Mouse (Mus musculus) CH12.LX (cell line): ENCODE measurements at regions not wholly inside any gene's neighbourhood (a gene's known extent, or its start where the extent isn't known, plus 50 kb on each side); places are given as distances from the start of the nearest gene placed in this dataset.

ENCODE experiments used
- DNase-seq: peaks from one replicate; pipeline ENCODE4 v3.0.0-alpha.2; 2013; ENCODE audit errors: extremely low read depth
- H3K27ac ChIP-seq: 2 replicates; pipeline ENCODE4 v1.5.1; 2012; ENCODE audit warnings: low read depth, mild to moderate bottlenecking, control low read depth, moderate library complexity; ENCODE audit not compliant: insufficient read depth
- H3K27me3 ChIP-seq: replicated peaks from 2 replicates; pipeline ENCODE3; 2012; ENCODE audit warnings: inconsistent platforms
- H3K36me3 ChIP-seq, 2 experiments: replicated peaks in 1 of 2; 2 replicates each; pipeline versions ENCODE3 to v1.6.1; 2012; ENCODE audit warnings: inconsistent platforms in 1 of 2, low read length in 1 of 2, mild to moderate bottlenecking in 1 of 2, mixed read lengths in 1 of 2, moderate library complexity in 1 of 2; ENCODE audit not compliant: control insufficient read depth in 1 of 2, insufficient read depth in 1 of 2
- H3K4me1 ChIP-seq, 2 experiments: 2 replicates each; pipeline ENCODE4 v1.6.1; 2012; ENCODE audit warnings: inconsistent platforms in 1 of 2, moderate library complexity in 1 of 2; ENCODE audit not compliant: insufficient read depth in 2 of 2, control insufficient read depth in 1 of 2
- H3K4me2 ChIP-seq: 2 replicates; pipeline ENCODE4 v1.6.1; 2012; ENCODE audit warnings: low read depth, mild to moderate bottlenecking, control low read depth; ENCODE audit not compliant: poor library complexity, insufficient read depth, severe bottlenecking
- H3K4me3 ChIP-seq, 3 experiments: fragments of 150-350 bp in 1 of 3; sonication (generic) in 1 of 3; replicated peaks in 1 of 3; 2 replicates each; pipeline versions ENCODE3 to v1.5.1; 2011 to 2012; ENCODE audit warnings: low read depth in 2 of 3, low read length in 2 of 3, mild to moderate bottlenecking in 2 of 3, moderate library complexity in 2 of 3, control low read depth in 1 of 3, improper control_type of control experiment in 1 of 3, inconsistent platforms in 1 of 3, mixed read lengths in 1 of 3; ENCODE audit not compliant: poor library complexity in 1 of 3
- H3K79me2 ChIP-seq: replicated peaks from 2 replicates; pipeline ENCODE4 v1.6.1; 2012; ENCODE audit warnings: mild to moderate bottlenecking, moderate library complexity; ENCODE audit not compliant: control insufficient read depth, poor library complexity, insufficient read depth, severe bottlenecking; ENCODE audit errors: extremely low read depth
- H3K9ac ChIP-seq: 2 replicates; pipeline ENCODE4 v1.6.1; 2012; ENCODE audit warnings: low read depth, mild to moderate bottlenecking, control low read depth, moderate library complexity; ENCODE audit not compliant: insufficient read depth
- H3K9me3 ChIP-seq: replicated peaks from 2 replicates; pipeline ENCODE3; 2012; ENCODE audit warnings: low read length, inconsistent platforms, mixed read lengths
- BHLHE40 ChIP-seq: IDR thresholded peaks from 2 replicates; pipeline ENCODE4 v1.6.1; 2011; ENCODE audit warnings: mild to moderate bottlenecking, low read depth, low read length, improper control_type of control experiment
- CHD1 ChIP-seq: IDR thresholded peaks from 2 replicates; pipeline ENCODE4 v1.6.1; 2012; ENCODE audit warnings: low read depth, low read length, improper control_type of control experiment, inconsistent platforms
- CTCF ChIP-seq, 2 experiments: IDR thresholded peaks in 1 of 2; conservative IDR thresholded peaks in 1 of 2; 2 replicates each; pipeline ENCODE4 v1.5.1; 2011 to 2012; ENCODE audit warnings: low read depth in 2 of 2, low read length in 2 of 2, improper control_type of control experiment in 1 of 2, inconsistent platforms in 1 of 2, mild to moderate bottlenecking in 1 of 2, moderate library complexity in 1 of 2
- E2F4 ChIP-seq: IDR thresholded peaks from 2 replicates; pipeline ENCODE4 v1.6.1; 2011; ENCODE audit warnings: low read depth, low read length, improper control_type of control experiment; ENCODE audit not compliant: insufficient replicate concordance
- EP300 ChIP-seq: IDR thresholded peaks from 2 replicates; pipeline ENCODE4 v1.6.1; 2011; ENCODE audit warnings: low read length, improper control_type of control experiment
- GABPA ChIP-seq: IDR thresholded peaks from 2 replicates; pipeline ENCODE4 v1.6.1; 2012; ENCODE audit warnings: low read depth, low read length, improper control_type of control experiment, inconsistent platforms; ENCODE audit not compliant: insufficient replicate concordance
- IRF4 ChIP-seq: IDR thresholded peaks from 2 replicates; pipeline ENCODE4 v1.6.1; 2014; ENCODE audit warnings: low read depth, mild to moderate bottlenecking, inconsistent platforms, low read length, improper control_type of control experiment
- JUN ChIP-seq: IDR thresholded peaks from 2 replicates; pipeline ENCODE4 v1.6.1; 2011; ENCODE audit warnings: low read depth, mild to moderate bottlenecking, low read length, improper control_type of control experiment, moderate library complexity; ENCODE audit not compliant: insufficient read depth
- MEF2A ChIP-seq: IDR thresholded peaks from 2 replicates; pipeline ENCODE4 v1.6.1; 2014; ENCODE audit warnings: low read depth, mild to moderate bottlenecking, inconsistent platforms, low read length, improper control_type of control experiment, borderline replicate concordance
- MXI1 ChIP-seq: IDR thresholded peaks from 2 replicates; pipeline ENCODE4 v1.6.1; 2011; ENCODE audit warnings: mild to moderate bottlenecking, low read depth, low read length, improper control_type of control experiment
- NRF1 ChIP-seq: IDR thresholded peaks from 2 replicates; pipeline ENCODE4 v1.6.1; 2014; ENCODE audit warnings: low read depth, mild to moderate bottlenecking, inconsistent platforms, low read length, improper control_type of control experiment, moderate library complexity
- PAX5 ChIP-seq: IDR thresholded peaks from 2 replicates; pipeline ENCODE4 v1.6.1; 2012; ENCODE audit warnings: low read length, inconsistent platforms, mixed read lengths
- POLR2A ChIP-seq: IDR thresholded peaks from 2 replicates; pipeline ENCODE4 v1.6.1; 2011; ENCODE audit warnings: low read depth, mild to moderate bottlenecking, improper control_type of control experiment, low read length
- POLR2AphosphoS2 ChIP-seq: IDR thresholded peaks from 2 replicates; pipeline ENCODE4 v1.6.1; 2011; ENCODE audit warnings: low read depth, low read length, improper control_type of control experiment
- TBP ChIP-seq: conservative IDR thresholded peaks from 2 replicates; pipeline ENCODE4 v1.6.1; 2011; ENCODE audit warnings: low read depth, low read length, improper control_type of control experiment
- UBTF ChIP-seq: IDR thresholded peaks from 2 replicates; pipeline ENCODE4 v1.6.1; 2012; ENCODE audit warnings: low read depth, mild to moderate bottlenecking, inconsistent platforms, low read length, improper control_type of control experiment, moderate library complexity
- ZKSCAN1 ChIP-seq: IDR thresholded peaks from 2 replicates; pipeline ENCODE4 v1.6.1; 2012; ENCODE audit warnings: low read depth, inconsistent platforms, low read length, improper control_type of control experiment, borderline replicate concordance
- ZNF384 ChIP-seq: IDR thresholded peaks from 2 replicates; pipeline ENCODE4 v1.6.1; 2012; ENCODE audit warnings: low read depth, low read length, improper control_type of control experiment, inconsistent platforms
- dilution Hi-C: fragments of 300-500 bp; cut with MboI; formaldehyde crosslinking; loops from 2 replicates; pipeline ENCODE4 v1.14.3; 2020; ENCODE audit warnings: low sequenced_read_pairs; ENCODE audit not compliant: extremely low pct_unique_long_range_greater_than_20kb, extremely low pct_ligation_motif_present
- in situ Hi-C: fragments of 300-500 bp; cut with MboI; formaldehyde crosslinking; loops from 3 replicates; pipeline ENCODE4 v1.14.3; 2019; ENCODE audit warnings: low sequenced_read_pairs, low pct_ligation_motif_present, low pct_unique_long_range_greater_than_20kb, mixed read lengths

DNA sequence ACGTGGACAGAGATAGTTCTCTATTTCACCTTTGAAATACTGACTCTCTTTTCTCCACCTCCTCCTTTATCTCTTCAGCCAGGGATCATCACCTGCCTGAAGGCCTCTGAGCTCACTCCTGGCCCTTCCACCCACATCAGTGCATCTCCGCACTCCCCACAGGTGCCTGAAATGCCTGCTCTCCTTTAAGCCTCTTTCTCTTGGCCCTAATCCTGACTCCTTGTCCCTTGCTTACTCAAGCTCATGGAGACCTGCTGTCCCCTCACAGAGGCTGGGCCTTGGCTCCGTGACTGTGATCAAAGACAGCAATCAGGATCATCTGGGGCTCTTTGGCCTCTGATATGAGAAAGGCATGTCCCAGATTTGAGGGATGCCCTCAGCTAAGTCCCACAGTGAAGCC, 212.5 kb upstream of the Arid1b start:
- dilution Hi-C loops, result no loop called here
- TF ChIP-seq EP300, result no peak
- no peak for TF ChIP-seq ZNF384
- no peak for TF ChIP-seq E2F4
- TF ChIP-seq PAX5, result no peak
- no peak for TF ChIP-seq IRF4
- TF ChIP-seq TBP, result no peak
- TF ChIP-seq POLR2A, result no peak
- H3K27me3 ChIP-seq, result no peaks in the 10 kb centered on the region
- H3K9me3 ChIP-seq, result no peaks in the 10 kb centered on the region
- no peak overlapping the region for H3K9ac ChIP-seq
- H3K79me2 ChIP-seq, result no peaks in the 10 kb centered on the region
- no peak for DNase-seq
- H3K4me1 ChIP-seq, result peaks cover 2 to 7% of the 10 kb centered on the region in 2 experiments; a peak in 3 of 4 replicates
- in situ Hi-C loops, result loop anchor here (25.0 kb wide), 2 partner anchors 381 to 606 kb away; no protein-coding TSS in a partner anchor
- no peak overlapping the region for H3K4me3 ChIP-seq
- no peak overlapping the region for H3K4me2 ChIP-seq
- no peaks in the 10 kb centered on the region for H3K36me3 ChIP-seq
- H3K27ac ChIP-seq, result no peak overlapping the region

DNA sequence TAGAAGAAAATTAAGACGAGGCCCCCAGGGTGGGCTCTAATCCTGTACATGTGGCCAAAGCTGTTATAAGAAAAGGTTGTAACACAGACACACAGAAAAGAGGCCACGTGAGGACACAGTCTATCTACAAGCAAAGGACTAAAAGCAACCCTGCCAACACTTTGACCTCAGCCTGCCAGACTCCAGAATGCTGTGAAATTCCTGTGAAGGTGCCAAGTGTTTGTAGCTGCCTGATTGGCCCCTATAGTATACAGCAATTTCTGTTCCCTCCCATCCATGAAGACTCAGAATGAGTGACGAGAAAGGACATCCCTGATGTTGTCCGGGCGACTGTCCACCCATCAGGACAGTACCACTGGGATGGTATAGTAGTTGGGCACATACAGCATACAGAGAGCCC, 209.8 kb upstream of the Arid1b start:
- no peak for DNase-seq
- no peaks in the 10 kb centered on the region for H3K79me2 ChIP-seq
- H3K36me3 ChIP-seq, result no peaks in the 10 kb centered on the region
- in situ Hi-C loops, result loop anchor here (25.0 kb wide), 2 partner anchors 378 to 603 kb away; no protein-coding TSS in a partner anchor
- no peak overlapping the region for H3K9ac ChIP-seq
- dilution Hi-C loops, result no loop called here
- peaks cover 2 to 7% of the 10 kb centered on the region in 2 experiments; a peak in 3 of 4 replicates for H3K4me1 ChIP-seq
- H3K27ac ChIP-seq, result no peak overlapping the region
- H3K4me2 ChIP-seq, result no peak overlapping the region
- TF ChIP-seq ZKSCAN1 (no peak), GABPA (no peak), POLR2A (no peak), CHD1 (no peak), UBTF (no peak), NRF1 (no peak), MXI1 (no peak), CTCF (conservative IDR thresholded peaks at IDR 0.05 in 1 of 2, IDR thresholded peaks at IDR 0.05 in 1 of 2; ENCODE audit: low read depth in 2 of 2, low read length in 2 of 2) (no peak), PAX5 (no peak), BHLHE40 (no peak), POLR2AphosphoS2 (no peak), MEF2A (no peak), JUN (no peak)
- H3K4me3 ChIP-seq, result no peak overlapping the region
- no peaks in the 10 kb centered on the region for H3K9me3 ChIP-seq
- H3K27me3 ChIP-seq, result no peaks in the 10 kb centered on the region
